Mouse (Mus musculus) bone marrow macrophage, adult 2 months (primary cell): ENCODE results near the gene Snrnp35.
"Not testable (repeated sequence)": the region's sequence is repeated elsewhere in the genome, so short reads cannot be mapped to it uniquely, and the experiment has no call there.

Source experiments
- CTCF ChIP-seq: IDR thresholded peaks from 2 replicates; pipeline ENCODE4 v1.5.1; 2012; ENCODE audit warnings: low read depth, mild to moderate bottlenecking, low read length, moderate library complexity
- POLR2A ChIP-seq: IDR thresholded peaks from 2 replicates; pipeline ENCODE4 v1.6.1; 2012; ENCODE audit warnings: mild to moderate bottlenecking, low read depth, low read length, borderline replicate concordance

- not testable (repeated sequence) for TF ChIP-seq CTCF, POLR2A
Measured at GRCm38 (mm10) chr5:124500037-124500436, 17.1 kb downstream of the Snrnp35 start.
